Mouse (Mus musculus) heart, adult 2 months (tissue): ENCODE results near the gene Pctp.

ENCODE experiments used
- CTCF ChIP-seq: fragments of 200-600 bp; IDR thresholded peaks from 2 replicates; pipeline ENCODE4 v1.8.1; 2022; ENCODE audit warnings: antibody characterized with exemption, mild to moderate bottlenecking, moderate library complexity
- POLR2A ChIP-seq: fragments of 200-500 bp; IDR thresholded peaks from 2 replicates; pipeline ENCODE4 v1.6.1; 2011; ENCODE audit warnings: mild to moderate bottlenecking, low read depth, low read length, control low read depth; ENCODE audit not compliant: insufficient read depth

GRCm38 (mm10) chr11:90034646-90035045 lies 32.0 kb upstream of the Pctp start:
- TF ChIP-seq POLR2A (0 out of 2 replicates have a peak, but pooled peaks have one; percentile 35), CTCF (no peak)
